Mouse (Mus musculus): ENCODE data around the gene Pcmtd2.
"Not testable (repeated sequence)": the region's sequence is repeated elsewhere in the genome, so short reads cannot be mapped to it uniquely, and the experiment has no call there.

The Pcmtd2 gene

GRCm38 (mm10) chr2:181837372-181838292 lies at the start of gene Pcmtd2:
Gene Pcmtd2 (plus strand): TSS chr2:181837854.
- DNase-seq (ENCODE audit: low read depth, low spot score), result peak; percentile 92

- DNase-seq (ENCODE audit: low read depth, low spot score), result no peak
Measured at GRCm38 (mm10) chr2:181789396-181789795, 48.3 kb upstream of the Pcmtd2 start.

GRCm38 (mm10) chr2:181793186-181793585 lies 44.5 kb upstream of the Pcmtd2 start:
- not testable (repeated sequence) for DNase-seq (ENCODE audit: low read depth, low spot score)

GRCm38 (mm10) chr2:181795641-181796130 lies 42.0 kb upstream of the Pcmtd2 start:
- DNase-seq (ENCODE audit: low read depth, low spot score), result no peak

- no peak for DNase-seq (ENCODE audit: low read depth, low spot score)
Measured at GRCm38 (mm10) chr2:181797672-181798071, 40.0 kb upstream of the Pcmtd2 start.

GRCm38 (mm10) chr2:181829032-181829650 lies 8.5 kb upstream of the Pcmtd2 start:
- no peak for DNase-seq (ENCODE audit: low read depth, low spot score)

GRCm38 (mm10) chr2:181832745-181833144 lies 4.9 kb upstream of the Pcmtd2 start:
- DNase-seq (ENCODE audit: low read depth, low spot score), result no peak

GRCm38 (mm10) chr2:181838293-181838680 lies 633 bp downstream of the Pcmtd2 start:
- no peak for DNase-seq (ENCODE audit: low read depth, low spot score)

- DNase-seq (ENCODE audit: low read depth, low spot score), result no peak
Measured at GRCm38 (mm10) chr2:181845709-181846394, 8.2 kb downstream of the Pcmtd2 start.

GRCm38 (mm10) chr2:181863791-181864535 lies 26.3 kb downstream of the Pcmtd2 start, which contains the start of gene Polr3k:
Gene Polr3k (plus strand): TSS chr2:181864337.
- DNase-seq (ENCODE audit: low read depth, low spot score), result peak; percentile 91

- DNase-seq (ENCODE audit: low read depth, low spot score), result no peak
Measured at GRCm38 (mm10) chr2:181864536-181864860, 26.8 kb downstream of the Pcmtd2 start.

- DNase-seq (ENCODE audit: low read depth, low spot score), result peak; percentile 49
Measured at GRCm38 (mm10) chr2:181866931-181867330, 29.3 kb downstream of the Pcmtd2 start.

- no peak for DNase-seq (ENCODE audit: low read depth, low spot score)
Measured at GRCm38 (mm10) chr2:181871039-181871438, 33.4 kb downstream of the Pcmtd2 start.

- DNase-seq (ENCODE audit: low read depth, low spot score), result no peak
Measured at GRCm38 (mm10) chr2:181878903-181879302, 41.2 kb downstream of the Pcmtd2 start.

GRCm38 (mm10) chr2:181883022-181883749 lies 45.5 kb downstream of the Pcmtd2 start:
- no peak for DNase-seq (ENCODE audit: low read depth, low spot score)
